Mouse (Mus musculus): ENCODE results near the gene AI413582. TPM values are rescaled to one million over a fixed set of nuclear protein-coding genes. Genes with fewer than 3 reads are reported as not detected.
A peak's percentile ranks its signal among the peaks of the same experiment; 100 is the strongest.

AI413582 gene
- total and polyA plus RNA-seq, 3 experiments, result 14.6 to 43.6 (median 30.2) TPM

- Histone ChIP-seq H3K4me2 (ENCODE audit: insufficient read depth, low read depth, poor library complexity, severe bottlenecking) (no peak overlapping the region), H3K27me3 (replicated peaks) (peaks cover 8% of the 10 kb centered on the region), H3K4me3 (replicated peaks in 1 of 3; ENCODE audit: low read depth in 2 of 3, low read length in 2 of 3, poor library complexity in 1 of 3) (no peak overlapping the region), H3K4me1 (ENCODE audit: control insufficient read depth in 1 of 2, insufficient read depth in 2 of 2) (peaks cover 0 to 5% of the 10 kb centered on the region in 2 experiments; a peak in 2 of 4 replicates), H3K9me3 (replicated peaks; ENCODE audit: low read length) (peaks cover 9% of the 10 kb centered on the region), H3K27ac (ENCODE audit: insufficient read depth, low read depth) (no peak overlapping the region), H3K36me3 (replicated peaks in 1 of 2; ENCODE audit: control insufficient read depth in 1 of 2, insufficient read depth in 1 of 2, low read length in 1 of 2) (no peaks in the 10 kb centered on the region), H3K79me2 (replicated peaks; ENCODE audit: control insufficient read depth, extremely low read depth, insufficient read depth, poor library complexity, severe bottlenecking) (no peaks in the 10 kb centered on the region), H3K9ac (ENCODE audit: insufficient read depth, low read depth) (no peak overlapping the region)
- in situ Hi-C loops (cut with MboI; ENCODE audit: low pct_ligation_motif_present, low pct_unique_long_range_greater_than_20kb, low sequenced_read_pairs), result no loop called here
- dilution Hi-C loops (cut with MboI; ENCODE audit: extremely low pct_ligation_motif_present, extremely low pct_unique_long_range_greater_than_20kb, low sequenced_read_pairs), result no loop called here
- no peak for TF ChIP-seq GABPA (IDR thresholded peaks at IDR 0.05; ENCODE audit: insufficient replicate concordance, low read depth, low read length)
- no peak for TF ChIP-seq E2F4 (IDR thresholded peaks at IDR 0.05; ENCODE audit: insufficient replicate concordance, low read depth, low read length)
- no peak for TF ChIP-seq USF2 (conservative IDR thresholded peaks at IDR 0.05; ENCODE audit: low read depth, low read length)
- no peak for TF ChIP-seq MEF2A (IDR thresholded peaks at IDR 0.05; ENCODE audit: borderline replicate concordance, low read depth, low read length)
- no peak for TF ChIP-seq USF1 (IDR thresholded peaks at IDR 0.05; ENCODE audit: low read depth, low read length)
- TF ChIP-seq IRF4 (IDR thresholded peaks at IDR 0.05; ENCODE audit: low read depth, low read length), result peak; percentile 38; the same call in 1 of the 2 replicates
- TF ChIP-seq CTCF (conservative IDR thresholded peaks at IDR 0.05 in 1 of 2, IDR thresholded peaks at IDR 0.05 in 1 of 2; ENCODE audit: low read depth in 2 of 2, low read length in 2 of 2), result peak; percentile 98
- peak; percentile 98 for TF ChIP-seq RAD21 (IDR thresholded peaks at IDR 0.05; ENCODE audit: low read depth, low read length)
- peak; percentile 72; the same call in 1 of the 2 replicates for TF ChIP-seq MAX (IDR thresholded peaks at IDR 0.05; ENCODE audit: low read length)
- TF ChIP-seq CHD2 (IDR thresholded peaks at IDR 0.05; ENCODE audit: low read length), result no peak
- TF ChIP-seq BHLHE40 (IDR thresholded peaks at IDR 0.05; ENCODE audit: low read depth, low read length), result no peak
- TF ChIP-seq JUND (conservative IDR thresholded peaks at IDR 0.05; ENCODE audit: low read depth, low read length), result no peak
- TF ChIP-seq UBTF (IDR thresholded peaks at IDR 0.05; ENCODE audit: low read depth, low read length), result no peak
- TF ChIP-seq ZC3H11A (IDR thresholded peaks at IDR 0.05; ENCODE audit: low read depth, low read length), result peak; percentile 77
- no peak for TF ChIP-seq CHD1 (IDR thresholded peaks at IDR 0.05; ENCODE audit: low read depth, low read length)
- TF ChIP-seq SMC3 (IDR thresholded peaks at IDR 0.05; ENCODE audit: low read depth, low read length), result peak; percentile 96
- TF ChIP-seq TCF12 (IDR thresholded peaks at IDR 0.05; ENCODE audit: low read depth, low read length), result no peak
- peak; percentile 80; the same call in 1 of the 2 replicates for TF ChIP-seq MYC (IDR thresholded peaks at IDR 0.05; ENCODE audit: low read depth, low read length)
- no peak for TF ChIP-seq MAFK (IDR thresholded peaks at IDR 0.05; ENCODE audit: insufficient replicate concordance, low read length)
- peak; percentile 82 for DNase-seq (ENCODE audit: extremely low read depth)
Measured at GRCm38 (mm10) chr17:27534718-27535117, 30.8 kb downstream of the AI413582 start.

- peaks cover 8% of the 10 kb centered on the region for H3K27me3 ChIP-seq (replicated peaks)
- H3K4me3 ChIP-seq (replicated peaks in 1 of 3; ENCODE audit: low read depth in 2 of 3, low read length in 2 of 3, poor library complexity in 1 of 3), result no peak overlapping the region
- in situ Hi-C loops (cut with MboI; ENCODE audit: low pct_ligation_motif_present, low pct_unique_long_range_greater_than_20kb, low sequenced_read_pairs) (no loop called here), dilution Hi-C loops (cut with MboI; ENCODE audit: extremely low pct_ligation_motif_present, extremely low pct_unique_long_range_greater_than_20kb, low sequenced_read_pairs) (no loop called here)
- no peak overlapping the region for H3K9ac ChIP-seq (ENCODE audit: insufficient read depth, low read depth)
- TF ChIP-seq SMC3 (IDR thresholded peaks at IDR 0.05; ENCODE audit: low read depth, low read length) (no peak), ZNF384 (IDR thresholded peaks at IDR 0.05; ENCODE audit: low read depth, low read length) (no peak), CTCF (conservative IDR thresholded peaks at IDR 0.05 in 1 of 2, IDR thresholded peaks at IDR 0.05 in 1 of 2; ENCODE audit: low read depth in 2 of 2, low read length in 2 of 2) (peak in 1 of 2 experiments; percentile 45; a peak in 2 of 4 replicates), POLR2AphosphoS2 (IDR thresholded peaks at IDR 0.05; ENCODE audit: low read depth, low read length) (no peak), RAD21 (IDR thresholded peaks at IDR 0.05; ENCODE audit: low read depth, low read length) (peak; percentile 20), MXI1 (IDR thresholded peaks at IDR 0.05; ENCODE audit: low read depth, low read length) (no peak)
- H3K9me3 ChIP-seq (replicated peaks; ENCODE audit: low read length), result peaks cover 9% of the 10 kb centered on the region
- no peaks in the 10 kb centered on the region for H3K36me3 ChIP-seq (replicated peaks in 1 of 2; ENCODE audit: control insufficient read depth in 1 of 2, insufficient read depth in 1 of 2, low read length in 1 of 2)
- peaks cover 0 to 5% of the 10 kb centered on the region in 2 experiments; a peak in 2 of 4 replicates for H3K4me1 ChIP-seq (ENCODE audit: control insufficient read depth in 1 of 2, insufficient read depth in 2 of 2)
- H3K27ac ChIP-seq (ENCODE audit: insufficient read depth, low read depth), result no peak overlapping the region
- DNase-seq (ENCODE audit: extremely low read depth), result no peak
- H3K79me2 ChIP-seq (replicated peaks; ENCODE audit: control insufficient read depth, extremely low read depth, insufficient read depth, poor library complexity, severe bottlenecking), result no peaks in the 10 kb centered on the region
- H3K4me2 ChIP-seq (ENCODE audit: insufficient read depth, low read depth, poor library complexity, severe bottlenecking), result no peak overlapping the region
Measured at GRCm38 (mm10) chr17:27533354-27533753, 32.2 kb downstream of the AI413582 start.
